Mouse (Mus musculus) subcutaneous adipose tissue, adult 2 months (tissue): ENCODE data around the gene Sumo2. TPM values are rescaled to one million over a fixed set of nuclear protein-coding genes. Genes with fewer than 3 reads are reported as not detected.

Source experiments
- polyA plus RNA-seq: library from polyadenylated mRNA; depleted of rRNA; stranded (reverse); fragments of >200 nt; gene quantifications from 2 replicates; pipeline ENCODE4 v1.2.3, GENCODE M21; 2012; ENCODE audit warnings: low replicate concordance; rRNA removed

Sumo2 gene
- 69.6 and 81.1 TPM in 2 replicates for polyA plus RNA-seq

DNA sequence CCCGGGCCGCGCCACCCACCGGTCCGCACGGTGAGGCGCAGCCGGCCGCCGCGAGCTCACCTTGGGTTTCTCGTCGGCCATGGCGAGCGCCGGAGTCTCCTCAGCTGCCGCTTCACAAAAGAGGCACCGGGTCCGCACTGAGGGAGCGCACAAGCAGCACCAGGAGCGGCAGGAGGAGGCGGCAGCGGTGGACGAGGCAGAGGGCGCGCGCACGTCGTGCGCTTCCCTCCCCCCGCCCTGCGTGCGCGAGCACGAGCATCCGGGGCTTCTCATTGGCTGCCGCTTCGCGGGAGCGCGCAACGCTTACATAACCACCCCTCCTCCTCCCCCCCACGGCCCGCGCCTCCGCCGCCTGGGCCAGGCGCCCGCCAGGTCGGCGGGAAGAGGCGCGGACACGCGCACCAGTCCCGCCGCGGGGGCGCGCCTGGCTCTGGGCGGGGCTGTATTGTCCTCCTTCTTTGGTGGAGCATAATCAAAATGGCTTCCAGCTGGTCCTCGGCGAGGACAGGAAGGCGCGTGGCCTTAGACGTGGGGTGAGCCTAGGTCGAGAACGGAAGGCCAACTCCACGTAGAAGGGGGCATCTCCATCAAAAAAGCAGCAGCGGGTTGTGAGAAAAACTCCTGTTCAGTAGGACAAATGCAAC, at the start of gene Sumo2:
TSS of gene Sumo2 (minus strand) at position 239 of the 644 bp plus-strand sequence.

DNA sequence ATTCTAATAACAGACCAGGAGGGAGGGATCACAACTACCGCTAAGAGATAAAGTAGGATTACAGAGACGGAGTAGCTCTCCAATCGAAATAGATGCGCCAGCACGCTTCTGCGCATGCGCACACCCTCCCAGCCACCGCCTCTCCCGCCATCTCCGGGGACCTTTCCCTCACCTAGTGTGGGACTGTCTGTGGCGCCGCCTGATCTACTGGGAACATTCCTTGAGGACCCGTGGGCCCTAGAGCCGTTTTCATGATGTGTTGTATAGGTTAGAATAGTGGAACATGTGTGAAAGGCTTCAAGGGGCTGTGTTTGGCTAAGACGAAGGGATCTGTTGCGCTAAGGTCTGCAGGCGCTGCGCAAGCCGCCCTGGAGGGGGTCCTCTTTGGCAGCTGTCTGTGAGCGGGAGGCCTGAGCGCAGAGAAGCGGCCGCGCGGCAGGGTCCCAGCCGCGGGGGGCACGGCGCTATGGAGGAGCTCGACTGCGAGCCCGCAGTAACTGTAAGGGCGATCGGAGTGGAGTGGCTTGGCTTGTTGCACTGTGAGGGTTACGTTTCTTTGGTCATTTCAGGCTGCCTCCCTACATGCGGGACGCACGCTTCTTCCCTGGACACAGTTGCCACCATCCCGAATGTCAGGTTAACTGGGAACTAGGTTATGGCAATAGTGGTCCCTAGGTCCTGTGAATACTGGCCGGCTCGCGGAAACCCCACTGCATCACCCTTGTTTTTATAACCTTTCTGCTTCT, 28.2 kb upstream of the Sumo2 start, which contains the start of gene Nup85:
TSS of gene Nup85 (plus strand) at position 371 of the 746 bp plus-strand sequence.

DNA sequence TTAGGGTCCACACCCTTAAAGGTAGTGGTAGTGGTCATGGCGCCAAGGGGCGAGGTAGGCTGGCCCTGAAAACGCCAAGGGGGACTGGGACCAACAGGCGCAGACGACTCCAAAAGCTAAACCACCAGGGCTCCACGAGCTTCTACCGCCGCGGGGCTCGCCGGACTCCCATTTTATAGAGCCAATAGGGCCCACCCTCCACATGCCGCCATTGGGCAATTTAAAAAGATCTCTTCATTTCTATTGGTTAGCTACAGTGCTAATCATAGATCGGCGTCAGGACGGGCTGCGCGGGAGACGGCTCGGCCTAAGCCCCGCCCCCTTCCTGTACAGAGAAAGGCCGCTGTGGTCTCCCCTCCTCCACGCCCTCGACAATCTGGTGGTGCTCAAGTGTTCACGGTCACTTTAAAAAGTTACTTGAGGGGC, 21.8 kb downstream of the Sumo2 start, which contains the start of gene Jpt1:
TSS of gene Jpt1 (minus strand) at position 150 of the 426 bp plus-strand sequence.

GRCm38 (mm10) chr11:115491356-115492083, 44.6 kb downstream of the Sumo2 start, which contains the start of gene Nt5c:
Gene Nt5c (minus strand): TSS chr11:115491862.

GRCm38 (mm10) chr11:115475025-115475757, 60.9 kb downstream of the Sumo2 start, which contains the start of gene Armc7:
Gene Armc7 (plus strand): TSS chr11:115475667.

Other genes starting within 250 kb of the Sumo2 start
- gene Fads6, start 238.6 kb downstream of the Sumo2 start, polyA plus RNA-seq: 1.9 and 3.5 TPM in 2 replicates
- gene Otop2, start 229.1 kb downstream of the Sumo2 start, polyA plus RNA-seq: not detected in 2 replicates
- 0.04 TPM in 1 of 2 replicates, not detected in the other for gene Ush1g, start 214.2 kb downstream of the Sumo2 start, polyA plus RNA-seq
- 0.12 TPM in 1 of 2 replicates, not detected in the other for gene Otop3, start 201.5 kb downstream of the Sumo2 start, polyA plus RNA-seq
- gene Hid1, start 168.5 kb downstream of the Sumo2 start, polyA plus RNA-seq: 14.8 and 23.9 TPM in 2 replicates
- 16.6 and 43.4 TPM in 2 replicates for gene Cdr2l, start 154.4 kb downstream of the Sumo2 start, polyA plus RNA-seq
- 79.4 and 110 TPM in 2 replicates for gene Mrpl58, start 132.5 kb downstream of the Sumo2 start, polyA plus RNA-seq
- 141 and 187 TPM in 2 replicates for gene Atp5h, start 116.3 kb downstream of the Sumo2 start, polyA plus RNA-seq
- 39.0 and 44.5 TPM in 2 replicates for gene Kctd2, start 116.1 kb downstream of the Sumo2 start, polyA plus RNA-seq
- 0.09 and 0.72 TPM in 2 replicates for gene Trim80, start 95.7 kb downstream of the Sumo2 start, polyA plus RNA-seq
- 0.06 and 0.07 TPM in 2 replicates for gene Slc16a5, start 73.8 kb downstream of the Sumo2 start, polyA plus RNA-seq
- 6.1 and 10.5 TPM in 2 replicates for gene Armc7, start 60.6 kb downstream of the Sumo2 start, polyA plus RNA-seq
- 56.8 and 74.4 TPM in 2 replicates for gene Nt5c, start 44.4 kb downstream of the Sumo2 start, polyA plus RNA-seq
- gene Jpt1, start 21.9 kb downstream of the Sumo2 start, polyA plus RNA-seq: 150 and 187 TPM in 2 replicates
- gene Nup85, start 28.2 kb upstream of the Sumo2 start, polyA plus RNA-seq: 38.8 and 75.0 TPM in 2 replicates
- 39.6 and 50.1 TPM in 2 replicates for gene Mrps7, start 67.6 kb upstream of the Sumo2 start, polyA plus RNA-seq
- 20.5 and 33.9 TPM in 2 replicates for gene Gga3, start 67.8 kb upstream of the Sumo2 start, polyA plus RNA-seq
- gene Mif4gd, start 76.7 kb upstream of the Sumo2 start, polyA plus RNA-seq: 113 and 166 TPM in 2 replicates
- 129 and 302 TPM in 2 replicates for gene Slc25a19, start 92.0 kb upstream of the Sumo2 start, polyA plus RNA-seq
- 40.9 and 45.7 TPM in 2 replicates for gene Grb2, start 172.3 kb upstream of the Sumo2 start, polyA plus RNA-seq
- 52.5 and 77.3 TPM in 2 replicates for gene Tmem94, start 229.2 kb upstream of the Sumo2 start, polyA plus RNA-seq